Mouse (Mus musculus) heart, adult 2 months (tissue): ENCODE measurements around the gene Cubn. TPM values are rescaled to one million over a fixed set of nuclear protein-coding genes. Genes with fewer than 3 reads are reported as not detected.
A peak's percentile ranks its signal among the peaks of the same experiment; 100 is the strongest.

Experiments
- DNase-seq, 2 experiments: peaks; one replicate each; pipeline ENCODE4 v3.0.0; 2021
- H3K27ac ChIP-seq: fragments of 200-600 bp; 2 replicates; pipeline ENCODE4 v1.8.1; 2022
- H3K27me3 ChIP-seq: fragments of 200-500 bp; 2 replicates; pipeline ENCODE4 v1.6.1; 2012; ENCODE audit warnings: mild to moderate bottlenecking, low read length, inconsistent platforms, mixed read lengths; ENCODE audit not compliant: control insufficient read depth, insufficient read depth
- H3K36me3 ChIP-seq: fragments of 200-500 bp; 2 replicates; pipeline ENCODE4 v1.6.1; 2012; ENCODE audit warnings: low read length, inconsistent platforms; ENCODE audit not compliant: control insufficient read depth, insufficient read depth
- H3K4me1 ChIP-seq: fragments of 200-500 bp; 2 replicates; pipeline ENCODE4 v1.6.1; 2011; ENCODE audit warnings: low read length; ENCODE audit not compliant: control insufficient read depth, insufficient read depth
- H3K4me3 ChIP-seq: fragments of 200-600 bp; 2 replicates; pipeline ENCODE4 v1.8.1; 2022
- H3K79me2 ChIP-seq: fragments of 200-500 bp; replicated peaks from 2 replicates; pipeline ENCODE4 v1.6.1; 2012; ENCODE audit warnings: mild to moderate bottlenecking, inconsistent platforms, low read length, moderate library complexity, mixed read lengths; ENCODE audit not compliant: control insufficient read depth, insufficient read depth
- H3K9ac ChIP-seq: fragments of 200-500 bp; 2 replicates; pipeline ENCODE4 v1.6.1; 2012; ENCODE audit warnings: low read depth, mild to moderate bottlenecking, control low read depth, inconsistent platforms, low read length, mixed read lengths
- CTCF ChIP-seq: fragments of 200-600 bp; IDR thresholded peaks from 2 replicates; pipeline ENCODE4 v1.8.1; 2022; ENCODE audit warnings: antibody characterized with exemption, mild to moderate bottlenecking, moderate library complexity
- EP300 ChIP-seq: fragments of 200-500 bp; IDR thresholded peaks from 2 replicates; pipeline ENCODE4 v1.6.1; 2011; ENCODE audit warnings: low read depth, low read length, control low read depth; ENCODE audit not compliant: insufficient read depth
- POLR2A ChIP-seq: fragments of 200-500 bp; IDR thresholded peaks from 2 replicates; pipeline ENCODE4 v1.6.1; 2011; ENCODE audit warnings: mild to moderate bottlenecking, low read depth, low read length, control low read depth; ENCODE audit not compliant: insufficient read depth
- WGBS: fragments of 180-500 bp; shearing (Covaris S2); methylation state at CpG from one replicate; pipeline ENCODE4 v1.1.7; 2018; 5-methylcytosine and 5-hydroxymethylcytosine counted together
- intact Hi-C: fragments of 180-260 bp; cut with DNase I; formaldehyde crosslinking; loops from one replicate; pipeline ENCODE4 v1.15.1; 2025
- polyA plus RNA-seq: library from polyadenylated mRNA; depleted of rRNA; stranded (reverse); fragments of >200 nt; gene quantifications from 2 replicates; pipeline ENCODE4 v1.2.3, GENCODE M21; 2012
- total RNA-seq, 2 experiments: library from RNA; stranded (reverse); gene quantifications; 2 replicates each; pipeline ENCODE4 v1.2.3; 2021

Cubn gene
- total and polyA plus RNA-seq, 3 experiments = 0.27 to 1.1 (median 0.81) TPM

DNA sequence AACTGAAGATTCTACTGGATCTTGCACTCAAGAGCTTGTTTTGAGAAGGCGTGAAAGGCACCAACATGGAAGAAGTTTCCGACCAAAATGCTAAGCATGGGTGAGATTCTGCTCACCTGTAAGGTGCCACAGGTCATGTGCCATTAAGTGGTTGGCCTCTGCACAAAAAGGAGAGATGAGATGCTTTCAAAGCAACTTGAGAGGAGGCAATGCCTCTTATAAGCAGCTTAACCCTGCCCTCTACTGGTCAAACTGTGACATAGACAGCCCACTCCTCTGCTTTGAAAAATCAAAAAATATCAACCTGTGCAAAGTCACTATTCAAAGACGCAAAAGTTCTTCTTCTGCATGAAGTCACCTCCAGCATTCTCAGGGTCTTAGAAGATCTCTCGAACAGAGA lies 226.7 kb downstream of the Cubn start:
- 51% methylated on average over 4 of the region's 4 CpGs for WGBS
- H3K9ac ChIP-seq = no peak overlapping the region
- H3K36me3 ChIP-seq = peaks cover 11% of the 10 kb centered on the region
- H3K4me3 ChIP-seq = no peak overlapping the region
- peaks cover 9% of the 10 kb centered on the region for H3K4me1 ChIP-seq
- intact Hi-C loops = loop anchor here (10.0 kb wide), 1 partner anchor 810 kb away; no protein-coding TSS in a partner anchor
- H3K27ac ChIP-seq = no peak overlapping the region
- TF ChIP-seq POLR2A = no peak
- TF ChIP-seq CTCF = peak; percentile 89
- peaks cover 3% of the 10 kb centered on the region for H3K79me2 ChIP-seq
- DNase-seq = no peak
- H3K27me3 ChIP-seq = no peaks in the 10 kb centered on the region

DNA sequence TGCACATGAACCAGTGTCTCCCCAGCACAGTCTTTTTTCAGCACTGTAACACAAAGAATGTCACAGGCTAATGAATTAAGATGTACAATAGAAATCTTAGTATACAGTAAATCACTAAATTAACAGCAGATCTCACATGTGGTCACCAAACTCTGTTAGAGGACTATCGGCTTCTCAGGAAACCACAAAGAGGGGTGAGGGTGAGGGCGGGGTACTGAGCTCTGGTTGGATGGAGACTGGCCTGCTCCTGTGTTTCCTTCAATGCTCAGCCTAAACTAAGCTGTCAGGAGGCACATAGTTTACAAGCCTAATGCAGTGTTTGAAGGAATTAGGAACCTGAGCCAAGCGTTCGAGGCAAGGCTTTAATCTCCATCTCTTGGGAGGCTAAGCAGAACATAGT lies 228.5 kb downstream of the Cubn start:
- peaks cover 2% of the 10 kb centered on the region for H3K36me3 ChIP-seq
- H3K79me2 ChIP-seq = peaks cover 2% of the 10 kb centered on the region; the same call in 1 of the 2 replicates
- DNase-seq = no peak
- H3K4me3 ChIP-seq = no peak overlapping the region
- no peaks in the 10 kb centered on the region for H3K27me3 ChIP-seq
- peaks cover 3% of the 10 kb centered on the region for H3K4me1 ChIP-seq
- H3K9ac ChIP-seq = no peak overlapping the region
- H3K27ac ChIP-seq = no peak overlapping the region
- WGBS = 66% methylated on average over 4 of the region's 4 CpGs
- no peak for TF ChIP-seq POLR2A
- no peak for TF ChIP-seq CTCF
- TF ChIP-seq EP300 = no peak
- intact Hi-C loops = loop anchor here (10.0 kb wide), 1 partner anchor 808 kb away; no protein-coding TSS in a partner anchor

DNA sequence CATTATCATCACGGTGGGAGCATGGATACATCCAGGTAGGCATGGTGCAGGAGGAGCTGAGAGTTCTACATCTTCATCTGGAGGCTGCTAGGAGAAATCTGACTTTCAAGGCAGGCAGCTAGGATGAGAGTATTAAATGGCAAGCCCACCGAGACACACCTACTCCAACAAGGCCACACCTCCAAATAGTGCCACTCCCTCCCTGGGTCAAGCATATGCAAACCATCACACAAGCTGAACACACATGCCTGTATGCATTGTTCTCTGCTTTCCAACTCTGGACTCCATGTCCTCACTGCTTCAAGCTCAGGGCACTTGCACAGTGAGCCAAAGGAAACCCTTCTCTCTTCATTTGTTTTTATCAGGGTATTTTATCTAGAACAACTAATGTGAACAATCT lies 233.0 kb downstream of the Cubn start:
- intact Hi-C loops = no loop called here
- Histone ChIP-seq H3K4me3 (no peak overlapping the region), H3K36me3 (no peaks in the 10 kb centered on the region; the same call in 1 of the 2 replicates), H3K27me3 (no peaks in the 10 kb centered on the region), H3K27ac (no peak overlapping the region), H3K79me2 (peaks cover 3% of the 10 kb centered on the region; the same call in 1 of the 2 replicates), H3K4me1 (no peaks in the 10 kb centered on the region), H3K9ac (no peak overlapping the region)
- DNase-seq = no peak
- WGBS = 87% methylated on average over 2 of the region's 2 CpGs
- no peak for TF ChIP-seq EP300
- no peak for TF ChIP-seq CTCF
- TF ChIP-seq POLR2A = no peak

DNA sequence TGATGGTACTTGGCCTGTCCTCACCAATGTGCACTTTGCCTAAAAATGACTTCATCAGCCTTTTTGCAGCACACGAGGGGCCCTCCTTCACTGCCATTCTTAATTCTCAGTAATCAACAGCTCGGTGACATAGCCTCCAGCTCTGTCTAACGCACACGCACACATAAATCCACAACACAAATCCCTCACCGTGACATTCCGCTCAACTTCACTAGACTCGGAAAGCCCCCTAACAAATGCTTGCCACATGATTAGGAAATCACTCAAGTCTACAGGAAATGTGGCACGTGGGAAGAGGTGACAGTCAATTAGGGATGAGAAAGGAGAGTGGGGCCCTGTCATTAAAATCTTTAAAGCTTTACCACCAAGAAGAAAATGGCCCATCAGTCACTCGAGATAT lies 250.9 kb downstream of the Cubn start:
- TF ChIP-seq CTCF (no peak), EP300 (no peak), POLR2A (no peak)
- peaks cover 2% of the 10 kb centered on the region; the same call in 1 of the 2 replicates for H3K36me3 ChIP-seq
- H3K27me3 ChIP-seq = no peaks in the 10 kb centered on the region
- no peaks in the 10 kb centered on the region for H3K79me2 ChIP-seq
- intact Hi-C loops = no loop called here
- DNase-seq = no peak
- H3K27ac ChIP-seq = no peak overlapping the region
- H3K9ac ChIP-seq = no peak overlapping the region
- 65% methylated on average over 9 of the region's 9 CpGs for WGBS
- H3K4me1 ChIP-seq = peaks cover under 1% of the 10 kb centered on the region; the same call in 1 of the 2 replicates
- H3K4me3 ChIP-seq = no peak overlapping the region

DNA sequence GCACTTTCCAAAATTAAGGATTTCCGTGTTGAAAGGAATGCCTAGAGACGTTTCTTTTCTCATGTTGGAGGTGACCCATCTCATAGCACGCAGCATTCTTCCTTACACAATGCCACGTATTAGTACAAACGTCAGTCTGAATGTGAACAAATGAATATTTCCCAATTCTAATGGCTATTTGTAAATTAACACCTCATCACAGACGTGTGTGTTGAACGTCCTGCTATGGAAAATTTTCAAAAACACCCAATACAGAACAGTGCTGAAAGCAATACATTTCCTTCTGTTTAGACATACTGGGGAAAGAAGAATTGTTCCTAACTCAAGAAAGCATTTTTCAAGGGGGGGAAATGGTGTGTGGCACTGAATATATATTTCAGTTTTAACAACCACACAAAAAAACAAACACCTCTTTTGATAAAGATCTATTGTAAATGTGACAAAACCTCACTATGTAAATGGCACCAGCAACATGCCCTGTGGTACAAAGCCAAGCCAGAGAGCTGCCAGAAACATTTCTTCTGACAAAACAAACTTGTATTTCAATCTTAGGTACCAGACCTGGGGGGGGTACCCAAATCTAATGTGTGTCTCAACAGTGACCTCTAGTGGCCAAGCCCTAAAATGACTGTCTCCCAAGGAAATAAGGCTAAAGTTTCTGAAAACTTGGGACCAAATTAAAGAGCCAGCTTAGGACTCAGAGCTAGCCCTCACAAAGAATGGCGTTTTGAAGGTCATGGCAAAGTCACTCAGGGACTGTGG lies 254.3 kb downstream of the Cubn start:
- peaks cover 2% of the 10 kb centered on the region; the same call in 1 of the 2 replicates for H3K36me3 ChIP-seq
- H3K9ac ChIP-seq = no peak overlapping the region
- no peak overlapping the region for H3K27ac ChIP-seq
- no peak overlapping the region for H3K4me3 ChIP-seq
- no peaks in the 10 kb centered on the region for H3K27me3 ChIP-seq
- WGBS = 76% methylated on average over 8 of the region's 8 CpGs
- peak; percentile 94 for TF ChIP-seq CTCF
- no peak for TF ChIP-seq POLR2A
- intact Hi-C loops = loop anchor here (5.0 kb wide), 2 partner anchors 530 to 780 kb away; no protein-coding TSS in a partner anchor
- DNase-seq = peak; percentile 27 to 37
- H3K4me1 ChIP-seq = peaks cover 2% of the 10 kb centered on the region; the same call in 1 of the 2 replicates
- H3K79me2 ChIP-seq = no peaks in the 10 kb centered on the region

DNA sequence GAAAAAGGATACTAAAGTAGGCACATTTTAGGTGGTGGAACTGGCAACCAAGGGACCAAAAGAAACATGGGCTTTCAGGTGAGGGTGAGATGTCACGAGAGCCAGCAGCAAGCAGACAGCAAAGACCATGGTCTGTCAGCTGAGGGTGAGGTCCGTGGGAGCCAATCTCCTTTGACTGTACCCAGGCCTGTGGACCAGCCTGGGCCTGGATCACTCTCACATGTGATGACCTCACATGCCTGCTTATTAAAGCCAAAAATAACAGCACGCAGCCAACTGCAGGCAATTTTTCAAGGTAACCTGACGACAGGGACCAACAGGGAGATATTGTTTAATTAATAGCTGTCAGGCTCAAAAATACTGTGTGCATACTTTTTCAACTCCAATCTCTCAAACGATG lies 255.9 kb downstream of the Cubn start:
- H3K79me2 ChIP-seq = no peaks in the 10 kb centered on the region
- TF ChIP-seq EP300 = 0 out of 2 replicates have a peak, but pooled peaks have one; percentile 43
- no peak for TF ChIP-seq CTCF
- H3K27ac ChIP-seq = peak overlapping the region; percentile 60
- no peaks in the 10 kb centered on the region for H3K27me3 ChIP-seq
- H3K9ac ChIP-seq = no peak overlapping the region
- H3K36me3 ChIP-seq = peaks cover 2% of the 10 kb centered on the region; the same call in 1 of the 2 replicates
- 34% methylated on average over 5 of the region's 5 CpGs for WGBS
- DNase-seq = peak; percentile 41 to 64
- peaks cover 2% of the 10 kb centered on the region; the same call in 1 of the 2 replicates for H3K4me1 ChIP-seq
- intact Hi-C loops = loop anchor here (5.0 kb wide), 2 partner anchors 528 to 778 kb away; no protein-coding TSS in a partner anchor
- H3K4me3 ChIP-seq = no peak overlapping the region
